Mouse (Mus musculus): ENCODE measurements around the gene Chst8.

The Chst8 gene

DNA sequence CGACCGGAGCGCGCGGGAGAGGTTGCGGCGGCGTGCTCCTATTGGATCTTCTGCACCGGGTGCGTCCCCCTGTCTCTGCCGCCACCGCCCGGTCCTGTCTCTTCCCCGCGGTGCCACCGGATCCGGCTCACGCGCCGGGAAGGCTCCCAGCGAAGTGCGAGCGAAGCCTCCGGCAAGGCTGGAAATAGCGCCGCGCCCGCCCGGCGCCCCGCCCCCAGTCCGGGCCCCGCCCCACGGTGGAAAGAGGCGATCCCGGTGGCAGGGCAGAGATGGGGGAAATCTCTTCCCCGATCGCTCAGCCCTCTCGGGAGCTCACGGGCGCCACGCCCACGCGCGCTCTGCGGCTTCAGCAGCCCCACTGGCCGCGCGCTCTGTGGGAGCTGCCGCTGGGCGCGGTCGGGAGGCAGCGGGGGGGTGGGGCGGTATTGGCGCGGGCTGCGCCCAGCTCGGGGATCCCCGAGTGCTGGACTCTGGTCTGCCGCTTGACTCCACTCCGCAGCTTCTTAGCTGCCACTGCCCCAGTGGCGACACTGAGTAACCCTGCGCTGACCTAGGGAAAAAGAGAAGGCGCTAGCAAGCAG, at the start of gene Chst8:
Gene Chst8, minus strand, starts transcription at position 181 of the 581 bp plus-strand sequence.
- peak; percentile 56 for DNase-seq (ENCODE audit: low read depth, low spot score)

DNA sequence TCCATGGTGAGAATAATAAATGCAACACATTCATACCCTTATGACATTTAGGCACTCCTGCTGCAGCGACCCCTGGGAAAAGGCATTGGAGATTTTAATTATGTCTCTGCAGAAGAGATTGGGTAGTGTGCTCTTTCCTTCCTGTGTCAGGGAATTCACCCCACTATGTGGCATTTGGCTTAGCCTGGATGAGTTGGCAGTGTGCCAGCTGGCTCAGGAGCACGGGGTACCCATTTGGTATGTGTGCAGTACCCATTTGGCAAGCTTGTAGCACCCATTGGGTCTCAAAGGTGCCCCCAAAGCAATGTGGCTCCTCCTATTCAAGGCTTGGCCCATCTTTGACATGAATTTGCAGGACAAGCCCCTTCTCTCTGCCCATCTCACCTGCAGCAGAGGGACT, 45.8 kb upstream of the Chst8 start:
- no peak for DNase-seq (ENCODE audit: low read depth, low spot score)

DNA sequence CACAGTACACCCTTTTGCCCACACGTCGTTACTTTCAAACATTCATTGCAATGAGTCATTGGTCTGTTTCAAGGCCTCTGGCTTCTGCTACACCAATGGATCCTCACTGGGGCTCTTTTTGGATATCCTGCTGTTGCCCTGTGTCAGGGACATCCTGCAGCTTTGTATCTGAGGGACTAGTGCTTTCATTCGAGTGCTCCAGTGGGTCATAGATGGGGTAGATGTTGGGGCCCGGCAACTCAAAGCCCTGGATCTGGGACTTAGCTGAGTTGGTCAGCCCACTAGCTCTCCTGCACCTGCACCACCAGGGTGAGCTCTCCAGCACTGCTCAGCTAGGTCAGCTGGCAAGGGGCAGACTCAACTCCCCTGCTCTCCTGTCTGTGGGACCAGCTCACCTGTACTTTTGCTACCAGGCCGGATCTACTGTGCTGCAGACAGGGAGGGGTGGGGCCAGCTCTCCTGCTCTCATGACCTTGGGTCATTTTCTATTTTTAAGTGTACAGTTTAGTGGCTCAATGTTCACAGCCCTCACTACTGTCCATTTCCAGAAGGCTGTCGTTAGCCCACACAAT, 42.4 kb upstream of the Chst8 start:
- DNase-seq (ENCODE audit: low read depth, low spot score): no peak

DNA sequence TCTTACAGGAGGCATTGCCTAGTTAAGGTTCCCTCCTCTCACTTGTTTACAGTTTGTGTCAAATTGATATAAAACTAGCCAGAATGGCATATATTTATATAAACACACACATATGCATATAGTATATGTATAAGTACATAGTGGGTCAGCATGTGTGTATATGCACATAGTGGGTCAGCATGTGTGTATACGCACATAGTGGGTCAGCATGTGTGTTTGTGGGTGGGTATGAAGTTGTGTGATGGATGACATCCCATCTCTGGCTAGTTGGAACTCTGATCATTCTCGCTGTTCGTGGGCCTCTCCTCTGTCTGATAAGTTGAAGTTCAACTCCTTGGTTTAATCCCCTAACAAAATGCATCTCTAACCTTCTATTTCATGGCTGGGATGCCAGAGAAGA, 40.9 kb upstream of the Chst8 start:
- DNase-seq (ENCODE audit: low read depth, low spot score): no peak

DNA sequence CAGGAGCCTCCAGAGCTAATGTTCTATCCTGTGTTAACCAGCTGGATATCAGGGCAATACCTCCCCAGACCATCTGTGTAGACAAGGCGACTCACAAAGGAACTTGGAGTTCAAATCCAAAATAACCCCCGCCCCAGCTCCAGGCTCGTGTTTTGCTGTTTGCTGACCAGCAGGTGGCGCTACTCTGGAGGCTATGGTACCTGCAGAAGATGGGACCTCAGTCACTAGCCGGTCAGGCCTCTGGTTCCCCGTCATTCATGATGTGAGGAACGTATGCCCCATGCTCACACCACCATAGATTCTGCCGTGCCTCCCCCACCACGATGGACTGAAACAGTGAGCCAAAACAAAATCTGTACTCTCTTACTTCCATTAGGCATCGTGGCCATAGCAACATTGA, 37.1 kb upstream of the Chst8 start:
- DNase-seq (ENCODE audit: low read depth, low spot score): peak; percentile 73

DNA sequence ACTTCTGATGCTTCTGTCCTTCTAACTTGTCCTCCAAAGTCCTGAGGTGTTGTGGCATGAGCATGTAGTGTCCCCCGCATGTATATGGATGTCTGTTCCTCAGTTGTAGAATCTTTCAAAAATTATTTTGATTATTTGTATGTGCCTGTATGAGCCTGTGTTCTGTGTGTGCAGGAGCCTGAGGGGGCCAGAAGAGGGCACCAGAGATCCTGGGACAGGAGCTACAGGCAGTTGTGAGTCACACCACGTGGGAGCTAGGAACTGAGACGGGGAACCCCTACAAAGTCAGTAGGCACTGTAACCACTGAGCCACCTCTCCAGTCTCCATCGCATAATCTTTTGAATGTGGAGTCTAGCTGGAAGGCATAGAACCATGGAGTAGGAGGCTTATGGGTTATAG, 36.3 kb upstream of the Chst8 start:
- DNase-seq (ENCODE audit: low read depth, low spot score): no peak

DNA sequence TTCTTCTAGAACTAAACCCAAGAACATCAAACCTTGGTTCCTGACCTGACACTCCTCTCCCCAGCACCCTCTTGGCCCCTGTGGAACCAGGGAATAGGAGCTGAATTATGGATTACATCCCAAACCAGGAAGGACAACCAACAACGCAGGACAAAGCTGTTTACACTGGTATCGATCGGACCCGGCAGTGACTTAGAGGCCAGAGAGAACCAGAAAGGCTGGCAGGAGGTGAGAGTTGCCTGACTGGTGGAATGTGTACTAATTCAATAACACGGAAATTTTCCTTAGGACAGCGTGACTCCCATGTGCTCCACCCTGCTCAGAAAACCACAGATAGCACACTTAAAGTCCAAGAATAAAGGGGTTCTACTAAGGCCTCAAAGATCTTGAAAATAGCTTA, 35.4 kb upstream of the Chst8 start:
- no peak for DNase-seq (ENCODE audit: low read depth, low spot score)

DNA sequence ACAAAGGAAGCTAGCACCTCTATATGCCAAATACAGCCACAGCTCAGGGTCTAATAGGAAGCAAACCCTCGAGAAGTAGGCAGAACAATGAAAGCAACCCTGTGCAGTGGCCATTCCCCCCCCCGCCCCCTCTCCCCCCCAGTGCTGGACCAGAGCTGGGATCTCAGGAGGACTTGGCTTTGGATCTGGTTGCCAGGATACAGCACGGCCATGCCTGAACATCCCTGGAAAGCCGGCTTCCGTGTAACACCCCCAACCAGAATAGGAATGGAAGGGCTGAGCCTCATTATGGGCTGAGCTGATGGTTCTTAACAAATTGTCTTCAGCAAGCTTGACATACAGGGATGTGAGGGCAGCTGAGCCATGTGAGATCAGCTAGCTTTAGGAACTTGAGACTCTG, 34.9 kb upstream of the Chst8 start:
- no peak for DNase-seq (ENCODE audit: low read depth, low spot score)

DNA sequence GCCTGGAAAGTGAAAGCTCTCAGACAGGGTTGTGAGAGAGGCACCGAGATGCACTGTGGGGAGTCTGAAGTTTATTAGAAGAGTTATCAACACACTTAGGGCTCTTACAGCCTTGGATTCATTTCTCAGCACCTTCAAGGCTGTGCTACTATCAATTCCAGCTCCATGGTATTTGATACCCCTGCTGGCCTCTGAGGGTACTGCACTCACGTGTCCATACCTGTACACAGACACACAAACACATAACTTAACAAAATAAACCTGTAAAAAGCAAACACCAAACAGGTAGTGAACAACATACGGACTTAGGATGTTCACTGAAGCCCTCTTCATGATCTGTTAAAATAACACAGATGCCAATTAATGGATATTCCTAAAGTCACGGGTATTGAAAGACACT, 26.2 kb upstream of the Chst8 start:
- no peak for DNase-seq (ENCODE audit: low read depth, low spot score)

DNA sequence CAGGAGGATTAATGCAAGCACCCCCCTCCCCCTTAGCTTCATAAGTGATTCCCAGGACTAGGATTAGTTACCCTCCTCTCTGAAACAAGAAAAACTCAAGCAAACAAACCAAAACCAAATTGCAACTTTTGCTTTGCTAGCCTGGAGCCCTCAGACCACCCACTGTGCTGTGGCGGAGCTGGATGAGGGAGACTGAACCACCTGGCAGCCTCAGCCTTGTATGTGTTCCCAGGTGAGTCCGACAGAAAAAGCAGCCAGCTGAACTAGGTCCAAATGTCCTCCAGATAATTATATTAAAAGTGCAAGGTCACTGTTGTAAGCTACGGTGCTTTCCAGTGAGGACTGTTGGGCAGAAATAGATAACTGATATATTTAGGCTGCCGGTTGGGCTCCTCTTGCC, 25.7 kb upstream of the Chst8 start:
- DNase-seq (ENCODE audit: low read depth, low spot score): no peak

DNA sequence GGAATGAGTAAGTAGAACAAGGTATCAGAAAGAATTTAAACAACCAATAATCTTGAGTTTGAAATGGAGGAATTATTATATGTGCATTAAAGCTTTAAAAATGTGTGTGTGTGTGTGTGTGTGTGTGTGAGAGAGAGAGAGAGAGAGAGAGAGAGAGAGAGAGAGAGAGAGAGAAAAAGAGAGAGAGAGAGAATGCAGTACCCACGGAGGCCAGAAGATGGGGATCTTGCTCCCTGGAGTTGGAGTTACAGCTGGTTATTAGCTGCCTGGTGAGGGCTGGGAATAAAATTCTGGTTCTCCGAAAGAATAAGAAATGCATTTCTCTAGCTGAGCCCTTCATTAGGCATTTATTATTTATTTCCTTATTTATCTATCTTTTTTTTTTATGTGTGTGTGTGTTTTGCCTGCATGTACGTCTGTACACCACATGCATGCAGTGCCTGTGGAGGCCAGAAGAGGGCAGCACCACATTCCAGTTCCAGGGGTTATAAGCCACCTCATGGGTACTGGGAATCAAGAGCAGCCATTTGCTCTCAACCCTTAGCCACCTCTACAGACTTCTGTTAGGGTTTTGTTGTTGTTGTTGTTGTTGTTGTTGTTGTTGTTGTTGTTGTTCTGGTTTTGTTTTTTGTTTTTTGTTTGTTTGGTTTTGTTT, 13.9 kb upstream of the Chst8 start:
- peak; percentile 50 for DNase-seq (ENCODE audit: low read depth, low spot score)

DNA sequence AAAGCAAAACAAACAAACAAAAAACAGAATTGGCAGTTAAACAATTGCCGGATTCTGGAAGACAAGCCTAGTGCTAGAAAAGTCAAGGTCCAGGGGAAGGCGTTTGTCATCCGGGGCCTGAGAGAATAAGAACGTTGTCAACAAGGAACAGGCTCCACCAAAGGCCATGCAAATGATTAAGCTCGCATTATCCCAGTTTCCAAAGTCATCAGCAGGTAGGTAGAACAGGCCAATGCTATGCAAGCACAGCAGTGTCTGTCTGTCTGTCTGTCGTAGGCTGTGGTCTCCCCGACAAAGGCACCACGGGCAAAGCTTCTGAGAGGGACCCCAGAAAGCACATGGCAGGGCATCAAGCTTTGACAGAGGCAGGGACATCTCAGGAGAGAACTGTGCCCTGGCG, 9.1 kb upstream of the Chst8 start:
- no peak for DNase-seq (ENCODE audit: low read depth, low spot score)

DNA sequence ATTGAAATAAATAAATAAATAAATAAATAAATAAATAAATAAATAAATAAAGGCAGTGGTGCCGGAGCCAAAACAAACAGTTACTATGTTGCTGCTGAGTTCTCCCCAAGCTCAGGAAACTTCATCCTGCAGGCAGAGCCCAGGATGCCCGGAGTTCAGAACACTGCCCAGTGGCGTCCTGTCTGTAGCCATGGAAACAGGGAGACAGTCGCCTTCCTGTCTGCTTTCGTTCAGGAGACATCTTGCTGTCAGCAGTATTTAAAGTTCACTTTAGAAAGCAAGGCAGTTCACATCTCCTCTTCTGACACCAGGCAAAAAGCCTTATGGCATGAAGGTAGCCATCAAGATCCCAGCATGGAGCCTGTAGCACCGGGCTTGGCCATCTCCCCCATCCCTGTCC, 8.0 kb upstream of the Chst8 start:
- DNase-seq (ENCODE audit: low read depth, low spot score): no peak

DNA sequence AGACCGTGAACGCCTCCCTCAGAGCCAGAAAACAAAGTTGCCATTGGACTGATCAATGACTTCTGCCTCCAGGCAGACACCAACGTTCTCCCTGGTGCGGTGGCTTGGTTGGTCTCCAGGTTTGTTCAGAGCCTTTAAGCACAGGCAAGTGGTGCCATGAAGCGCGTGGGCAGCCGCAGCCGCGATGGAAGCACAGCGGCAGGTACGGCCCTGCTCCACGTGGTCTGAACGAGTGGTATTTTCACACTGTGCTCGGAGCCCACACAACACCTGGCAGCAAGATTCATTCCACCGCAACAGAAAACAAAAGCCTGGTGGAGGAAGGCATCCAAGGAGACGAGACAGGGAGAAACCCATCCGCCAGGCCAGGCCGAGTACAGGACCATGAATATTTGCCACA, 7.3 kb upstream of the Chst8 start:
- no peak for DNase-seq (ENCODE audit: low read depth, low spot score)

DNA sequence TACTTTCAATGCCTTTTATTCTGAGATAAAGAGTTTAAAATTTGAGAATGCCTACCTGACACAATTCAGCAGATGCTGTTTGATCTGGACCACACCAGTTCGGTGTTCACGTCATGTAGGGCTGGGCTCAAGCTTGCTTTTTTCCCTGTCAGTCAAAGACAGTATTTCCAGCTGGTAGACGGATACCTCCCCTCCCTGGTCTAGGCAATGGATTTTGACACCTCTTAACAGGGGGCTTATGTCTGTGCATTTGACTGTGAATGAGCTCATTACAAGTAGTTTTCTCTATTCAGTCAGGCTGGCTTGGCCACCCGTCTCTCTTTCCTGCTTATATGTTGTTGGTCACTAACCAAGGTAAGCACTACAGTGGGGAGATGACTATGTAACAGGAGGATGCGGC, 6.1 kb upstream of the Chst8 start:
- DNase-seq (ENCODE audit: low read depth, low spot score): no peak

DNA sequence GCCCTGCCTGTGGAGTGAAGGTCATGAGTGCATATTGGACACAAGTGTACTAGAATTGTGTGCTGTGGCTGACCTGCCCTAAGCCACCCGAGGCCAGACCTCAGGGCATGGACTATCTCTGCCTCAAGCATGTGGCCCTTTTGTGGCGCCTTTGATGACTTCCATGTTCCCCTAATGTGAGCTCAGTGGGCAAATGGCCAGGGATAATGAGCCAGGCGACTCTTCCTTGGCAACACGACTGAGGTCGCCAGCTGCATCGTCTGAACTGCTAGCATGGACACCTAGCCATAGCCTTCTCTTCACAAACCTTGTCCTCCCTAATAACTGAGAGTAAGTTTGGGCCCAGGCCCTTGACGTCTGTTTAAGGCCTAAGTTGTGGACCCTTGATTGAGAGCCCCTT, 4.5 kb upstream of the Chst8 start:
- no peak for DNase-seq (ENCODE audit: low read depth, low spot score)

DNA sequence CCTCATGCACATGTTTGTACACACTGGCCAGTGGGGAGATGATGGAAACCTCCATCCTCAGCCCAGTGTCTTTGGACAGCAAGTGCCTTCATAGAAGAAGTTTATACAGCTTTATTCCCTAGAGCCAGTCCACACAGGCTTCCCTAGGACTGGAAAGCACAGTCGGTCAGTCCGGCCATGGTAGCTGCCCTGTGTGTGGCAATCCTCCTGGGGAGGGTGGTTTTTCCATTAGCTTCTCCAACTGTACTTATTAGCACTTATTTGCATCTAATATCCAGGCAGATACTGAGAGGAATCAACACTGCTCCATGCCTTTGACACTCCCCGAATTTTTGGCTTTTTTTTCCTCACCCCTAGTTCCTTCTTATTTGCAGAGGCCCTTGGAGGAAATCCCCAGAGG, 2.3 kb upstream of the Chst8 start:
- no peak for DNase-seq (ENCODE audit: low read depth, low spot score)

DNA sequence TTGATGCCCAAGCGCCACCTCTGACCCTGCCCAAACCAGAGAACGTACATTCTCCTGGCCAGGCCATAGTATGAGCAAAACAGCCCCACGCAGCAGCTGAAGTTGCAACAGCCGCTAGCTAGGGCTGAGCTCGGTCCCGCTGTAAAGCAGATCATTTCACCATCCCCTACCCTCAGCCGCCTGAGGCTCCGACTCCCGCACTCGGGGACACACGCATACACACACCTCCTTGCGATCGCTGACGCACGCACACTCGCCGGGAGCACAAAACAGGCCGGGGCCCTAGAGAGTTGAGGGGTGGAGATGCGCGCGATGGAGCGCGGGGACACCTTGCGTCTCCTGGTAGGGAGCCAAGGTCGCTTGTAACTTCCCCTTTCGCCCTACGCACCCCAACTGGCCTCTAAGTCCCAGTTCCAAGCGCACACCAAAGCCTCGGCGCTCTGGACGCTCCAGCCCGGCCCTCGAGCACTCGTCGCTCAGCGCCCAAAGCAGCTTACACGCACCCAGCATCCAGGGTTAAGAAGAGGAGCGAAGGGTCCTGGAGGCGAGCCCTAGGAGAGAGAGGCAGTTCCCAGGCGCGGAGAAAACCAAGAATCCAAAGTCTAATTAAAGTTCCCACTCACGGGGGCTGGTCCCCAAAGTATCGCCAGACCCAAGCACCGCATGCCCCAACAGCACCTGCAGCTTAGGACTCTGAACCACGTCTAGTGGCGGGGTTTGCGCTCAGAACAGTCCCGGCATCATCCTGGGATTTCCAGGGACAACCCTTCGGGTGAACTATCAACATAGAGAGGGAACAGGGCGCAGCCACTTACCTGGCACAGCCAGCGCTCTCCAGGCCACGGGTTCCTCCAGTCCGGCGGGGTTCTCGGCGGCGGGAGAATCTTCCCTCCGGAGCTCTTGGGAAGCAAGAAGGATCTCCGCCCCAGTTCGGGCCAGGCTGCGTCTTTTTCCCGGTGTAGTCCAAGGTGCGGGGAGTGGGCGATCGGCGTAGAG, 682 bp downstream of the Chst8 start:
- peak; percentile 28 for DNase-seq (ENCODE audit: low read depth, low spot score)

DNA sequence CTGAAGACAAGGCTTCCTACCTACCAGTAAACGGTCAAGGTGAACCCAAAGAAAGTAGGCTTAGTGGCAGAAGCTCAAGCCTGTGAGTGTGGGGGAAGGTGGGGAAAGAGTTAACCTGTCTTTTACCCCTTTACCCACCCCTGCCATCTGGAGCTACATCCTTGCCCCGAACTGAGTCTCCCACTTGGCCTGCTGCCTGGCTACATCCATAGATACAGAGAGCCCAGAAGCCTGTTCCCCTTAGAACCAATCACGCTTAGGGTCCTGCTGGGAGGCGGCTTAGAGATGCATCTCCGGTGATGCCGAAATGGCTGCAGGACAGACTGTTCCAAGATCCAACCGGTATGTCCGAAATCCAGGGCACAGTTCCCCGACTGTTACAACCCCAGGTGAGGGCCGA, 1.5 kb downstream of the Chst8 start:
- no peak for DNase-seq (ENCODE audit: low read depth, low spot score)

DNA sequence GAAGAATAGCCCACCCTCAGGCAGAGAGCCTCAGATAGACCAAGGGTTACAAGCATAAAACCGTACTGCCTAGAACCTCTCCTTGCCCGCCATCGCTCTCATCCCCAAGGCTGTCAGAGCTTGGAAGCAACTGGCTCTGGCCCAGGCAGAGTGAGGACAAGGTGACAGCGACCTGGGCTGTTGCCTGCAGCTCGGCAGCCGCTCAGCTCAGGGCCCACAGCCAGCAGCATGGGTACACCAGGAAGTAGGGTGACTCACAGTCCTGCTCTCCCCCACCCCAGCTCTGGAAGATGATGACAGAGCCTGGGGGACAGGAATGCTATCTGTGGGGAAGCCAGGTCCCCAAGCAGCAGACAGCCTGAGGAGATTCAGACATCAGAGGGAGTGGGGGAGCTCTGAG, 6.2 kb downstream of the Chst8 start:
- DNase-seq (ENCODE audit: low read depth, low spot score): no peak

DNA sequence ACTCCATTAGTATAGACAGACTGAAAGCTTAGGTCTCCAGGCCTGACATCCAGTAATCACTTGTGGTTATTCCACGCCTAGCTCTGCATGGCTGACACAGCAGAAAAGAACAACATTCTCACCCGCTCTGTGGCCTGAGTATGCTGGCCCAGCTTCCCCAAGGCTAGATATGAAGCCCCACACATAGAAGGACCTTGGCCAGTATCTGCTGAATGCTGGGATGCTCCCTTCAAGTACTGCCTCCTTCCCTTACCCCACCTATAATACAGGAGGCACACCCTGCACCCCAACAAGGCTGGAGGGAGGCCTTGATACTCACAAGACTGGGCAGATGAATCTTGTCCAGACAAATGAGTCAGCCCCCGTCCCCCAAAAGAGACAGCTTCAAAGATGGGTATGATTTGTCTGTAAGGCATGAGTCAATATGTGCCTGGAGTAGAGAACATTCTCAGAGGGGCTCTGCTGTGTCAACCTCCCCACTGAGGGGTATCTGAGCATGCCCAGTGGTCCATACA, 6.8 kb downstream of the Chst8 start:
- no peak for DNase-seq (ENCODE audit: low read depth, low spot score)

DNA sequence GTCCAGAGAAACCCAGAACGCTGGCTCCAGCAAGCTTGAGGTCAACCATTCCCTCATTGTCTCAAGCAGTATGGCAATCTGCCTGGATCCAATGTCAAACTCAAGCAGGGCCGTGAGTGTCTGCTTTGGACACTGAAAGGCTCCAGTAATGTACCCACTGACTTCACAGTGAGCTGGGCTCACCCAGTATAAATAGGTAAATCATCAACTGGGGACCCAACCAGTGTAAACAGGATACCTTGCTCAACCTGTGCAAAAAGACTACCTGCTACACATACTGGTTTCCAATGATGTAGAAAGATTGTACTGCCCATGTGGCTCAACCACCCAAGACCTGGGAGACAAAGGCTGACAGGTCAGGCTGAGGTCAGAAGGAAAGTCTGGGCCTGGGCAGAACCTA, 7.5 kb downstream of the Chst8 start:
- DNase-seq (ENCODE audit: low read depth, low spot score): no peak

All from WW6 (cell line).